Mouse (Mus musculus) adipocyte (in vitro differentiated cells): ENCODE measurements at regions not wholly inside any gene's neighbourhood (a gene's known extent, or its start where the extent isn't known, plus 50 kb on each side); places are given as distances from the start of the nearest gene placed in this dataset.

Experiments used
- DNase-seq: peaks from one replicate; pipeline ENCODE4 v3.0.0-alpha.2; 2016; ENCODE audit warnings: low spot score

DNA sequence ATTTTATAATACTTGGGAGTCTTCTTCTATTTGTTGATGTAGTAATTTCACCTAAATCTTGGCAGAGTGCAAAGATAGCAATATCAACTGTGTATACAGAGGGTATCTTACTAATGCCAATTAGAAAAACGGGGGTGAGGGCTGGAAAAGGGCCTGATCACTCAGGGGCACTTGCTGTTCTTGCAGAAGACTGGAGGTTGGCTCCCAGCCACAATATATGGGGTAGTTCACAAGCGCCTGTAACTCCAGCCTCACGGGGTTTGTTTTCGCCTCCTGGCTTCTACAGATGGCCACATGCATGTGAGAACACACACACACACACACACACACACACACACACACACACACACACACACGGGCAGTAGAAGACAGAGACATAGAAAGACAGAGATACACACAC is 185.7 kb downstream of the Plk2 start:
- no peak for DNase-seq

DNA sequence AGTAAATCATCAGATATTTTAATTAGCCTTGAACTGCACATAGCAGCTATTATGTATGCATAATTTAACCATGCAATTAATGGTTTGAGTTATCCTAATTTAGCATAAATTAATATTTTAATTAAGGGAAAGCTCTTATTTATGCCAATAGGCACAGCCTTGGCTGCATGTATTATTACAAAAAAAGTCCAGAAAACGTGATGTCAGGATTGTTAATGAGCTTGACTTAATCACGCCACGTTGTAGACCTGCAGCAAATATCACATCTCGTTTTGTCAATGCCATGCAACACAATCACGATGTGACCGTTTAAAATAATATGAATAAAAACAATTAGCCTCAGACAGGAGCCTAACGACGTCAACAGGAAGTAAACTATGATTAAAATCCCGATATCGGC is 189.9 kb downstream of the Plk2 start:
- no peak for DNase-seq

DNA sequence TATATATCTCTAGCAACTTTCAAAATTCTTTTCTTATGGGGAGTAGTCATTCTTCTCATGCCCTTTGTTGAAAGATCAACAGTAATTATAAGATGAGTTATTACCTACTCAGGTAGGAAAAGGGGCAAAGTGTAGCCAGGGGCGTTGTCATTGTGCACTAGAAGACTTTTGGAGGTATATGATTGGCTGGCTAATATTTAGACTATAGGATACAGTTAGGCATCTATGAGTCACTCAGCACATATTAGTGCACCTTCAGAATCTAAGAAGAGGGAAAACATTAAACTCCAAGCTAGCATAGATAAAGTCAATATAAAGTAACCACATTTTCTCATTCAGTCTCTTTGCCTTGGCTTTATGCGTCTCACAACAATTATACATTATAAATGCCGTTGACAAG is 199.8 kb downstream of the Plk2 start:
- no peak for DNase-seq

DNA sequence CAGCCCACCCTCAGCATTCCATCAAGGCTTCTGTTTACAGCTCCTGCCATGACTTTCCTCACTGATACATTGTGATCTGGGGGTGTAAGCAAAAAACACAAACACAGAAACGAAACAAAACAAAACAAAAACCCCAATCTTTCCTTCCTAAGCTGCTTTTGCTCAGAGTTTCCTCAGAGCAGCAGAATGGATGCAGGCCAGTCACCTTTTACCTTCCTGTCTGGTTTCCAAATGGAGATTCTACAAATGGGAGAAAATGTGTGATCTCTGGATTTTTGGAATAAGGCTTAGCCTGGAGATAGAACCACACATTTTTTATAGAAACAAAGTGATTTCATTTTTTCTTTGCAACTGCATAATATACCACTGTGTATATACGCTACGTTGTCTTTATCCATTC is 204.8 kb downstream of the Plk2 start:
- peak; percentile 62 for DNase-seq

DNA sequence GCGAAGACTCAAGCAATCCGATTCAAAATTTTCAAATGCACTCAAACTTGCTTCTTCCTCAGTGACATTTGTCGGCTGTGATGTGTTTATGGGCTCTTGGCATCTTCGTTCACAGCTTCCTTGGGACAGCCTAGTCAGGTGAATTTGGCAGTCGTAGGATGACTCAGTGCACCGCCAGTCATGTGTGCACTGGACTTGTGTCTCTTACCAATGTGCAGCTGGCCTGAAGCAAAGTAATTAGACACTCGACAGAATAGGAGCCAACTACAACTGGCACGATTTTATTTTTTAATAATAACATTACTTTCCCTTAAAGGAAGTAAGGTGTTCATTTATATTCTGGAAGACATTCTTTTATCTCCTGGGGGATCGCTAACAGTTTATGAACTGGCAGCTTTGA is 205.5 kb downstream of the Plk2 start:
- DNase-seq = no peak

DNA sequence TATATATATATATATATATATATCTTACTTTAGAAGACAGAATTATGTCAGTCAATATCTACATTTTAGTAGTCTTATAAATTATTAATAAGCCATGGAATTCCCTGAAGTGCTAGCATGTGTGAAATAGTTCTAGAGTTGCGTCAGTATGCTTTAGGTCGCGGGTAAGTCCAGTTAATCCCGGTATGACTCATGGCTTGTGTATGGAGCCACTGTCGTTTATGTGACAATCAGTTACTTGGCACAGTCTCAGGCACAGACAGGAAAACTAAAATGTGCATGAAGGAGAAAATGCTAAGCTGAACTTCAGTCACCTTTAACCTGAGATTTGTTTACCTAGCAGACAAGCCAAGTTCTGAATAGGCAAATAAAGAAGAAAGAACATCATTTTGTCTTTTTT is 206.5 kb downstream of the Plk2 start:
- DNase-seq = peak; percentile 68

DNA sequence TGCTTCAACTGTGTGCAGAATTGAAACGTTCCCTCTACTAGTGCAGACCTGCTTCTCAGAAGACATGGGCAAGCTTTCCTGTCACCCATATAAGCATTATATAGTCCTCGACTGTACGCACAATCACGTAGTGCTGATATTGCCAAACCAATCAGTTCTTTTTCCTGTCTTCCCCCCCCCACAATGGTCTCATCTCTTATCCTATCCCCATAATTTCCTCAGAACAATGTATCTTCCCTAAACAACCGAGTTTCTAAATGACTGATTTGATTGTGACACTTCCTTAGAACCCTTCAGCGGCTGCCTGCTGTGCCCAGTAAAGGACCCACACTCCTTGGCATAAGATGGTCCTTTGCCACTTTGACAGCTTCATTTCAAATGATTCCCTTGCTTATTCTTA is 207.0 kb downstream of the Plk2 start:
- DNase-seq = no peak

DNA sequence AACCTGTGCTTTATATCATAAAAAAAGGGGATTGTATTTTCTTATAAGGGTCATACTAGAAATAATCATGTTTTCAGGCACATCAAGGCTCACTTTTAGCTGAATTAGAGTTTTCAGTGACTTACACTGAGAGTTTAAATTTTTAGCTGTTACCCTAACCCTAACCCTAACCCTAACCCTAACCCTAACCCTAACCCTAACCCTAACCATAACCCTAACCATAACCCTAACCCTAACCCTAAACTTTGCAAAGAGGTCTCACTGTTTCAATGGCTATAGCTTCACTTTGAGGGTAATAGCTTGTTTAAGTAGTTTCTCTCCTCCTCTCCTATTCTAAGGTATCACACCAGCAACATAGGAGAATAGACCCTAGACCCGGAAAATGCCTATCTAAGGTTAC is 208.0 kb downstream of the Plk2 start:
- DNase-seq = no peak

DNA sequence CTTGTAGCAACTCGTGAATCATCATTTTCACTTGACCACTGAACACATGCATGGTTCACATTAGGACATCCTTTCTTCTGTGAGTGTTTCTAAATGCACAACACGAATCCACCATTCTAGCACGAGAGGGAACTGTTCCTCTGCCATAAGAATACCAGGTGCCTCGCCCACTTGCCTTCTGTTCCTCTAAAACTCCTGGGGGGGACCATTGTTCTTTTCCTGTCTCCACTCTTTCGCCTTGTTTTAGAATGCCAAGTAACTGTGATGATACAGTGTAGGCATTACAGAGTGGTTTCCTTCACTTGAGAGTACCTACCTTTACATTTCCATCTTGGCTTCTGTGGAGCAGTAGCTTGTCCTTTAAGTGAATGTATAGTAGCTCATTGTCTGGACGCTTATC is 224.2 kb downstream of the Plk2 start:
- no peak for DNase-seq

DNA sequence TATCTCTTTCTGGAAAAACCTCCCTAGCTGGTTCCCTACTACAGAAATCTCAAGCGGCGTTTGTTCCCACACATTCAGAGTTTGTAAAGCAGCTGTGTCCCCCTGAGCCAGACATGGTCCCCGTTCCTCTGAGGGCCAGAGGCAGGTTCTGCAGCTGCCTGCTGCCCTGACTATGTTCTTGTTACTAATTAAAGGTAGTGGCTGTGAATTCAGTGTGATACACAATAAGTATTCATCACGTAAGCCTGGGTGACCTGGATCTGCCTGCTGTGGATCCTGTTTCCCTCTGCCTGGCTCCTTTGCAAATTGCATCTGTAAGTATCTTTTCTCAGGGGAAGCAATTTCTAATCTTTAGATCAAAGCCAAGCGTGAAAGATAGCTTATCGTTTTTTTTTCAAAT is 232.3 kb downstream of the Plk2 start:
- no peak for DNase-seq

DNA sequence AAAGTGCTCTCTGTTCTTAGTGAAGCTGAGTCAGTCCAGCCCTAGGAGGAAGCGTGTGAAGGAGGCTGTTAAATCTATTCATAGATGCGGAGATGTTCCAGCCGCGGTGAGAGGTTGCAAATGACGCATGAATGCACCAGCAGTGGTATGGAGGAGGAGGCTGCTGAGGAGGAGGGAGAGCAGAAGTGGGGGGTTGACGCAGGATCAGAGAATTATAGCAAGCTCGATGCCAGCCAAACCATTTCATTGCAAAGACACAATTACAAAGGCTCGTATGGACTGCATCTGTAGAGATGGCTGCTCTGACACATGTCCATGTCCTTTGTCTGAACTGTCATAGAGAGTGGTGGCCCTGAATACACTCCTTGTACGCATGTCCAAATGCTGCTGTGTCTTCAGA is 232.9 kb downstream of the Plk2 start:
- DNase-seq = no peak

DNA sequence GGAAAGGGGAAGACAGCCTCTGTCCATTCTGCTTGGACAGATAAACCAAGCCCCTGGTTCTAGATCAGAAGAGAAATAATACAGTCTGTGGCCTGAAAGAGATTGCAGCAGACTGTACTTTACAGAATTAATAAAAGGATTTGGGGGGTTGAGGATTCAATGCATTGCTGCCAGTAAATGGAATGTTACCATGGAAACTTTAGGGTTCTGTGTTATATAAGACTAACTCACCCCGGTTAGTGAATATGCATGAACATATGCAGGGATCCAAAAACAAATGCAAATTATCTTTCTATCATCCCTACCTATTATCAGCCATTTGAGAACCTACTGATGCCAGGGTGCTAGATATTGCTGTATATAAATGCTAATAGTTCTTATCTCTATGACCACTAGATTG is 233.4 kb downstream of the Plk2 start:
- no peak for DNase-seq

DNA sequence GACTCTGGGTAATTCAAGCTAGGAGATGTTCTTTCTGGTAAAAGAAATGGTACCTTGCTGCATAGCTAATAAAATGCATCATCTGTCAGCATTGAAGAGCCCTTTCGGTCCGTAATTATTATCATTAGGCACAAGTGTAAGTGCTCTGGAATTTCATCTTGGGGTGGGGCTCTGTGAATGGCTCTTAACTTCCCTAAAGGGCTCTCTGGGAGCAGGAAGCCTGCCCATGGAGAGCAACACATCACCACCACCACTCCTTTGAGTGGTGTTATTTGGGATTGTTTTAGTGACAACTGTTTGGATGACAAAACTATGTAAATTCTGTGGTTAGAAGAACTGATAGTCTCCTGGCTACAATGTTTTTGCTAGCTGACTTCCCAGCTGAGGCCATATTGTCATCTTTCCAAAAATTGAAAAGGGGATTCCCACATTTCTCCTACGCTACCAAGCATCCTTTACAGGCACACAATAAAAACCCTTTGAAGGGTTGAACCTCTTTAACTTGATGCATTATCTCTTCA is 238.5 kb downstream of the Plk2 start:
- no peak for DNase-seq

DNA sequence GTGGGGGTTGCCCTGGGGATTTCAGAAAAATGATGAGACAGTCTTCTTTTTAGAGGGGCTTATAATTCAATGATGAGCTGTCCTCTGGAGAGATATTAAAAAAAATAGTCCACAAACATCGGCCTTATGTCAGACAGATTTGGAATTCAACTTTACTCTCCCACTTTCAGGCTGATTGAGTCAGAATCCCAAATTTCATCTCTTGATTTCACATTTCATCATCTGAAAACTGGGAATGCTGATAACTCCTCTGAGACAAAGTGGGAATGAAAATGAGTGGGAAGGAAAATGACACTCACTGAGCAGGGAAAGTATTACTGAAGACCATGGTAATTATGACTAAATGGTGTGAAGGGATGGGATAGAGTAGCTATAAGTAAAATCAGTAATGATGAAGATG is 239.1 kb downstream of the Plk2 start:
- no peak for DNase-seq

DNA sequence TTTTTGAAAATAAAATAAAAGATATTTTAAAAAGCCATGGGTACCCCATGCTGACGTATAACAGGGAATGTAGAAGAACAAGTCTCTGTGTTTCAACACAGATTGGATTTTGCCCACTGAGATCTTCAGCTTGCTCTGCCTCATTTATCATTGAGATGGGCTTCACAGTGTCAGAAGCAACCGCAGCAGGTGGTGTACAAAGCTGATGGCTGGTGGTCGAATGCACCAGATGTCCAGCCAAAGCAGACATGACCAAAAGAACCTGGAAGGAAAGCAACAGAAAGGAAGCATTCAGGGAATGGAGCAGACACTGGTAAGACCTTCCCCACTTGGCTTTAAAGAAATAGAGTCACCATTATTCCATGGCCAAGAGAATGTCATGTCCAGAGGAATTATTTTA is 247.9 kb downstream of the Plk2 start:
- no peak for DNase-seq

DNA sequence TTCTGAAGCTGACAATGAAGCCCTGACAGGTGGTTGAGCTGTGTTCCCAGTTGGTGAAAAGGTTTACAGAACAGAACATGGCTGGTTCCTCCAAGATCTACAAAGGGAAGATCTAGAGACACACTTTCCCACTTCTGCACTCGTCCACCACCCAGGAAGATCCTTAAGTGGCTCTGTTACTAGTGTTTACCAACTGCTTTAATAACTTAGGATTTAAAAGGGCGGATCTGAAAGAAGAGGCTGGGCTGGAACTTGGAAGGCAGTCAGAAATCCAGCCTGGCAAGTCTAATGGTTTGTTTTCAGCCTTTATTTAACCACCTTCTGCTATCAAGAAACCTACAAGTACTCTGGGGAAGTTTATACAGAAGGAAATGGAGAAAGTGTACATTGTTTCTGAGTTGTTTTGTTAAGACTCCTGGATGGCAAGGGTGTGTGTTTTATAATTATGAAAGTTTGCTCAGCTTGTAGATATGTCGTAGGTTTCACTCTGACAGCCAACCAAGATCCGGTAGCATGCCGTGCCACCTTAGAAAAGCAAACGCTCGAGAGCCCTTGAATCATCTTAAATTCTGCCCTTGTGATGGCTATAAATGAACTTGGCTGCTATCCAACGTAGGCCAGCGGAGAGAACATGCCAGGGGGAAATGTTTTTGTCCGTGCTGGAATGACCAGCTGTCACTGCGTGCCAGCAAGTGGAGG is 248.5 kb downstream of the Plk2 start:
- DNase-seq = no peak

DNA sequence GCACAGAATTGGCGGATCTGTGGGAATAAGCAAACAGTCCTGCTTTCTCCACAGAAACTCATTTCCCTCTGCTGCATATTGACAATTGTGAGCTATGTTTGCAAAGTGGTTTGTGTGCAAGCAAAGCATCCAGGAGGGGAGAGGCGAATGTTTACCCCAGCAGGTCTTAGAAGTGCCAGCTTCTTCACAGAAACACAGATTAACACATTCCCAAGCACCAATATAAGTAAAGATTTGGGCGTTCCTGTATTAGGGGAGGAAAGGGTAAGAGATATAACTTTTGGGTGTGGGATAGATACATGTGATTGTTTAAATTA is 249.0 kb downstream of the Plk2 start:
- DNase-seq = no peak

DNA sequence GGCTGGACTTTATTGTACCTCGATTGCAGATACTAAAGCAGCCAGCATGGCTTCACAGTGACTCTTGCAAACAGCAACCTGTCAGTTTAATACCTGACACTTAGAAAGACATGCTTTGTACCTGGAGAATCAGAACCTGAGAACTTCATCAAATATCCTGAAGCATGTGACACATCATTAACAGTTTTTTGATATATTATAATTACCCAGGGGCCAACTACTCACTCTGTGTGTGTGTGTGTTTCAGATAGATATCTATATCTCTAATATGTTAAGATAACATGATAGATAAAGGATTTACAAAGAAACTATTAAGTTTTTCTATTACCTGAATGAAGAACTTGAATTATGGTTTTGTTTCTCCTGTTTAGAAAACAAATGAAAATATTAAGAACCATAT is 254.5 kb downstream of the Plk2 start:
- no peak for DNase-seq

DNA sequence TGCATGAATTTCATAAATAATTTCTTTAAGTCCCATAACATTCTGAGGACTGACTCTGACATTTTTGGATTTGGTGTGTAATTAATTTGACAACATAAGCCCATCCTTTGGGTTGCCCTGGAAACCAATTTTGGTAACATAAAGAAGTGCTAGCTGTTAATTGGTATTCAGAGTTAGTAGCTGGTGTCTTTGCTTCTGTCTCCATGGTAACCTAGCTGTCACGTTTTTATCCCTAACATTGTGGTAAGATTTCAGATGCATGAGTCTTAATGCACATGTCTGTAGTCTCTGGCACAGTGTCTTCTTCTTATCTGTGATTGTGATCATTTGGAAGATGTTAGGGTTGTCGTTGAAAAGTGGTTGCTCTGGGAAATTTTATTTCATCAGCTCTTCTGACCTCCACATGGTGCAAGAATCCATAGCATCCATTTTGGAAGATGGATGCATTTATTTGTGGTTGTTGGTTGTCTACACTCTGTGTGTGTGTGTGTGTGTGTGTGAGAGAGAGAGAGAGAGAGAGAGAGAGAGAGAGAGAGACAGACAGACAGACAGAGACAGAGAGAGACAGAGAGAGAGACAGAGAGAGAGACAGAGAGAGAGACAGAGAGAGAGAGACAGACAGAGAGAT is 255.1 kb downstream of the Plk2 start:
- DNase-seq = no peak

DNA sequence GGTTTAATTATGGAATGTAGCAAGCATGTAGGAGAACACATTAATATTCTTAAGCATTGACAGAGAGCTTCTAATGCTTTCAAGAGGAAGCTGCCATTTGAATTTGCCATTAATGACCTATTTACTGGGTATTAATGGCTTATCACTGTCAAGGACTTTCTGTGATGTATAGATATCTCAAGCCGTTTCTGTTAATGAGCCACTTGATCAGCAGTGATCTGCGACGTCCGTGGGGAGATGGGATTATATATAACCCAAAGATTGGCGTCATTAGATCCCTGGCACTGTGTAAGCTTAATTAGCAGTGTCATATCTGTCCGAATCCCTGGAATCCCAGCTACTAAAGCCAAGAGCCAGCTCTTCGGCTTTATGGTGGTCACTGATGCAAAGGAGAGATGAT is 257.4 kb downstream of the Plk2 start:
- no peak for DNase-seq

DNA sequence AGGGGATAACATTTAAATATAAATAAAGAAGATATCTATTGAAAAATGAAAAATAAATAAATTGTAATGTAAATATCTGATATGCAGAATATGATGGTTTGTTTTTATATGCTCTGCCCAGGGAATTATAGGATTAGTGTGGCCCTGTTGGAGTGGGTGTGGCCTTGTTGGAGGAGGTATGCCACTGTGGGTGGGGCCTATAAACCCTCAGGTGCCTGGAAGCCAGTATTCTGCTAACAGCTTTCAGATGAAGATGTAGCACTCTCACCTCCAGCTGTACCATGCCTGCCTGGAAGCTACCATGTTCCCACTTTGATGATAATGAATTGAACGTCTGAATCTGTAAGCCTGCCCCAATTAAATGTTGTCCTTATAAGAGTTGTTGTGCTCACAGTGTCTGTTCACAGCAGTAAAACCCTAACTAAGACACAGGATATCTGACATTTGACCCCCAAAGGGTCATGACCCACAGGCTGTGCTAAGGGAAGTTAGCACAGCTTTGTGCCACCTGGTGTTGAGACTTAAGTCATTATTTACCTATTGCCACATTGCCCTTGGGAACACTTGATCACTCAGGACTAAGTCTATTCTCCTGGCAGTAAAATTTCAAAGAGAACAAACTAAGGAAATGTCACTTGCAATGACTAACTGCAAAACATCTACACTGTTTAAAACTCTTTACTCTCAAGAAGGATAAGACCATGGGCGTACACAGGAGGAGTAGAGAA is 270.4 kb downstream of the Plk2 start:
- DNase-seq = no peak

DNA sequence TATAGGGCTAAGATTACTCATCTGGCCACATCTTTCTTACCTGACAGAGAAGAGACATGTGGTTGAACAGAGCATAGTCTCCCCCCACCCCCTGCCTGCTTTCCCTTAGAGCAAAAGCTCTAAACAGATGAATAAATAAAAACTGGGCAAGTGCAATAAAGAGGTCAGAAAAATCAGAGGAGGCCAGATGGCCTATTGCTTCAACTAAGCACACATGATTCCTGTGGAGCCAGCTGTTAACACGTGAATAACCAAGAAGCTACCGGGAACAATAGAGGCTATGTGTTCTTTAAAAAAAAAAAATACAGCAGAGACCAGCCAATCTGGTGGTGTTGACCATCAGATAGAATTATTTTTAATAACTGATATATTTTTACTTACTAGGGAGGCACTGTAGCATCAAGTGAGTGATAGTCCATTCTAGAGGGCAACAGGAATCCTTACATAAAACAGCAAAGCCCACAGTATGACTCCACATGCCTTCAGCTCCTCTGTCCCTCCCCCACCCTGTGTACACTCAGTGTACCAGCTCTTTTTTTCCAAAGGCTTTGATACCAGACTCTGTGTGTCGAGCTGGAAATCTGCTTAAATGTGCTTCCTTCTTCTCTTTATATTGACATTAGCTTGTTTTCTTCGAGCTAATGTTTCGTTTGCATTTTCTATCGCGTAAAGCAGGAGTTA is 272.6 kb downstream of the Plk2 start:
- DNase-seq = no peak

DNA sequence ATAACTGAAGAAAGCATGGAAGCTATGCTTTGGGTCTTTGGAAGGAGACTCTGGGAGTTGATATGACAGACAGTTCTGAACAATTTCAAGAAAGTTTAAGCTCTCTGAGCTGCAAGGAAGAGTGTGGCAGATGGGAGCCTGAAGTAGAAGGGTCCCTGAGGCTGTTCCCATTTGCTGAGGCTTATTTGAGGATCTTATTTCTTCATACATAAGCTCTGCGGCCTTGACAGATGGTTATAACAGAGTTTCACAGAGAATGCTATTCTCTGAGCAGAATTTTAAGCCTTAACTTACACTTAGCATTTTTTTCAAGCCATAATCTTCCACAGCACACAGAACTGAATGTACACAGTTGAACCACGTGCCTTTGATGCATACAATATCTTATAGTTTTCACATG is 278.7 kb downstream of the Plk2 start:
- DNase-seq = no peak
